Mouse (Mus musculus) neural tube, embryonic 11.5 days (tissue): ENCODE results near the gene Tlr6. TPM values are rescaled to one million over a fixed set of nuclear protein-coding genes. Genes with fewer than 3 reads are reported as not detected.

ENCODE experiments used
- ATAC-seq: fragments of 200-750 bp; cut with Nextera tagmentation; 2 replicates; pipeline ENCODE4 v1.8.0; 2017; ENCODE audit warnings: moderate number of reproducible peaks, mild to moderate bottlenecking, moderate TSS enrichment, moderate library complexity; ENCODE audit not compliant: insufficient read depth, low FRiP score, low TSS enrichment
- DNase-seq: peaks from one replicate; pipeline ENCODE4 v3.0.0-alpha.2; 2015; ENCODE audit warnings: low spot score
- H3K27ac ChIP-seq: fragments of 300-500 bp; sonication (generic); 2 replicates; pipeline ENCODE4 v1.5.1; 2014; ENCODE audit warnings: low read depth, mild to moderate bottlenecking, low read length
- H3K27me3 ChIP-seq: fragments of 300-500 bp; sonication (generic); 2 replicates; pipeline ENCODE4 v1.6.1; 2014; ENCODE audit warnings: mild to moderate bottlenecking, low read length, mixed read lengths; ENCODE audit not compliant: control insufficient read depth, insufficient read depth
- H3K36me3 ChIP-seq: fragments of 300-500 bp; sonication (generic); 2 replicates; pipeline ENCODE4 v1.6.1; 2014; ENCODE audit warnings: mild to moderate bottlenecking, low read length, moderate library complexity, mixed read lengths; ENCODE audit not compliant: control insufficient read depth, insufficient read depth
- H3K4me1 ChIP-seq: fragments of 300-500 bp; sonication (generic); 2 replicates; pipeline ENCODE4 v1.6.1; 2014; ENCODE audit warnings: low read length, mixed read lengths; ENCODE audit not compliant: control insufficient read depth, insufficient read depth
- H3K4me2 ChIP-seq: fragments of 300-500 bp; sonication (generic); 2 replicates; pipeline ENCODE4 v1.6.1; 2014; ENCODE audit warnings: low read depth, mild to moderate bottlenecking, moderate library complexity
- H3K4me3 ChIP-seq: fragments of 300-500 bp; sonication (generic); 2 replicates; pipeline ENCODE4 v1.5.1; 2014; ENCODE audit warnings: low read depth, low read length
- H3K9ac ChIP-seq: fragments of 300-500 bp; sonication (generic); 2 replicates; pipeline ENCODE4 v1.6.1; 2014; ENCODE audit warnings: mild to moderate bottlenecking, low read length
- H3K9me3 ChIP-seq: fragments of 300-500 bp; sonication (generic); 2 replicates; pipeline ENCODE4 v1.6.1; 2016; ENCODE audit warnings: low read length; ENCODE audit not compliant: control insufficient read depth
- WGBS: fragments of 180-500 bp; shearing (Covaris S2); extraction: QIAGEN DNeasy Blood & Tissue Kit; methylation state at CpG from one replicate; pipeline ENCODE4 v1.1.7; 2014; 5-methylcytosine and 5-hydroxymethylcytosine counted together
- microRNA counts: library from miRNA; unstranded; fragments of <30 nt; microRNA quantifications from one replicate; lab custom pipeline; 2015
- microRNA-seq: library from miRNA; unstranded; fragments of <30 nt; microRNA quantifications from one replicate; pipeline ENCODE4, GENCODE M21; 2016
- polyA plus RNA-seq: library from polyadenylated mRNA; unstranded; fragments of >200 nt; fragmentation: Nextera tagmentation; extraction: Ambion mirVana; gene quantifications from 2 replicates; pipeline ENCODE4 v1.2.1, GENCODE M21; 2014

Tlr6 gene
- polyA plus RNA-seq, 1 experiment from 2014 or later = 0.41 TPM

DNA sequence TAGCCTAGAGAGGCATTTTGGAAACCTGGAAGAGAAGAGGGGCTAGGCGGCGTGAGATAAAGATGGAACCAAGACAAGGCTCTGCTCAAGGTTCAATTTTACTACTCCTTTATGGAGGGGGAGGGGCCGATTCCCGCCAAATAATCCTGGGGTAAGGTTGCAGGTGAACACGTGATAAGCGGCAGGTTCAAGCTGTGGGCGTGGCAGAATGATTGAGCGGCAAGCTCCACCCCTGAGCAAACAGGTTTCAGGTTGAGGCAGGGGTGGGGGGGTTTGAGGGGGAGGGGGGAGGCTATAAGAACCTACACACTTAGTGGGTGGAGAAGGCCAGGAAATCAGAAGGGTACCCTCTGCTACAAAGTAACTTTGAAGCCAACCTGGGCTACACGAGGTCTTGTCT, 42.7 kb downstream of the Tlr6 start:
- no peak overlapping the region for H3K9ac ChIP-seq
- H3K4me3 ChIP-seq = no peak overlapping the region
- H3K4me1 ChIP-seq = no peaks in the 10 kb centered on the region
- 92% methylated on average over 9 of the region's 9 CpGs for WGBS
- no peaks in the 10 kb centered on the region for H3K9me3 ChIP-seq
- no peak overlapping the region for H3K4me2 ChIP-seq
- ATAC-seq (no peak), DNase-seq (no peak)
- H3K27ac ChIP-seq = no peak overlapping the region
- H3K27me3 ChIP-seq = no peaks in the 10 kb centered on the region
- H3K36me3 ChIP-seq = no peaks in the 10 kb centered on the region

DNA sequence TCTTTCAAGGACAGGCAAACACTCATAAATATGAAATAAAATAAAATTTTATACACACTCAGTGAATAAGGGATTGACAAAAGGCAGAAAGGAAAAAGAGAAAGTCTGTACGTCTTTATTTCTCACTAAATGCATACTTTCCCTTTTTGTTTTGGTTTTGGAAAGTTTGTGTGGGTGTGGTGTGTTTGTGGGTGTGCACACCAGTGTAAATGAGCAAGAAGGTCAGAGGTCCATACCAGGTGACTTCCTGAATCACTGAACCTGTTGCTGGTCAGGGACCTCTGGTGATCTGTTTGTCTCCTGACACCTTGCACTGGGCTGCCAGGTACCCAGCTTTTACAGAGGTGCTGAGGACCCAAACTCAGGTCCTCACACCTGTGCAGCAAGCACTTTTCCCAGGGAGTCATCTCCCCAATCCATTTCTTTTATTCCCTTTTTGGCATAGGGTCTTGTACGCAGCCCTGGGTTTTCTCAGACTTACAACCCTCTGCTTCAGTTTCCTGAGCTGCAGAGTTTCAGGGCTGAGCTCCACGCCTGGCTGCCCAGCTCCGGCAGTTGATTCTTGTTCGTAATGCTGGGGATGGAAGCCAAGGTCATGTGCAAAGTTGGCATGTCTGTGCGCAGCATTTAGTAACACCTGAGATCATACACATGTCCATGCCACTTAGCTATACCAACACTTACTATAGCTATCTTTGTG, 51.2 kb downstream of the Tlr6 start:
- no peak for ATAC-seq
- Histone ChIP-seq H3K9me3 (no peaks in the 10 kb centered on the region), H3K27ac (no peak overlapping the region), H3K4me1 (no peaks in the 10 kb centered on the region), H3K36me3 (no peaks in the 10 kb centered on the region), H3K27me3 (no peaks in the 10 kb centered on the region), H3K9ac (no peak overlapping the region), H3K4me3 (no peak overlapping the region), H3K4me2 (no peak overlapping the region)
- WGBS = 88% methylated on average over 6 of the region's 6 CpGs
- no peak for DNase-seq

DNA sequence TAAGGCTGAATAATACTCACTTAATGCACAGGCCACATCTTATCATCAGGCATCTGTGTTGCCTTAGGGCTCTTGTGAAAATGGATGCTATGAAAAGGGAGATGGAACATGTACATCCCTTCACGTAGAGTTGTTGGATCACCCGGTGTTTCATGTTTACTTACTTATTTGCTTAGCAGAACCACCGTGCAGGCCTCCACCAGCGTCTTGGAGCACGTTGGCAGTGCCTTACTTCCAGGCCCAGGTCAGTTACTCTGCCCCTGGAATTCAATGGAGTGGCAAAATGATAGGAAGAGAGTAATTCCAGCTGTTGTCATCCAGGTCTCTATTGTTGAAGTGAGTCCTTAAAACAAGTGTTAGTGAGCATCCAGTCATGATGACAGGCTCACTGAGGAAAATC, 52.0 kb downstream of the Tlr6 start:
- DNase-seq = no peak
- no peak for ATAC-seq
- WGBS = 93% methylated on average over 5 of the region's 5 CpGs
- no peak overlapping the region for H3K4me3 ChIP-seq
- no peaks in the 10 kb centered on the region for H3K4me1 ChIP-seq
- H3K27me3 ChIP-seq = no peaks in the 10 kb centered on the region
- no peak overlapping the region for H3K27ac ChIP-seq
- no peak overlapping the region for H3K9ac ChIP-seq
- no peaks in the 10 kb centered on the region for H3K36me3 ChIP-seq
- H3K4me2 ChIP-seq = no peak overlapping the region
- H3K9me3 ChIP-seq = no peaks in the 10 kb centered on the region

DNA sequence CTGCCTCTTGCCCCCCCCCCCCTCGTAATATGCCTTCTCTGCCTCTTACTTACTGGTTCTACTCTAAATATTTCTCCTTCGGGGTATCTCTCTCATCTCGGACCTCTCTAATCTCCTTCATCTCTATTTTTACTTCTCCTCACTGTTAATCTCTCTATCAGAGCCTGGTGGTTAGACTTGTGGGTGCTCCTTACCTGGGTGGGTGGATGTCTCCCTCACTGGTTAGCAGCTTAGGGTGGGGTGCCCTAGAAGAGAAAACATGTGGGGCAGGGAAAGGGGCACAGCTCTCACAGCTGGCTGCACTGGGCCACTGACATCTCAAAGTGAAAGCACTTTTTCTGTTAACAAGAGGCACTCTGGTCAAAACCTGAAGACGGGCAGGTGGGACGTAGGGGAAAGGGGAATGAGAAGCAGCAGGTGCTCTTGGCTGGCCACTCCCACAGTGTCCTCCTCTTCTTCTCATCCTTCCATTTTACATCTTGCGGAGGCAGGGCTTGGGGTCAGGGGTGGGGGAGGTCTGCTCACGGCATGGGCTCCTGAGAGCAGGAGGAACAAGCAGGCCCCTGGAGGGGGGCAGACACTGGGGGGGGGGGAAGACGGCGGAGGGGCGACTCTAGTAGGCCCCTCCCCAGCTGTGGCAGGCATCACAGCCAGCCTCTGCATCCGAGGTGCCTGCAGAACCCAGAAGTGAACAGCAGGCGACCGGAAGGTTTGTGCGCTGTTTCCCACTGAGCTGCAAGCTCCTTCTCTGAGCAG, 54.2 kb downstream of the Tlr6 start:
- WGBS = 68% methylated on average over 14 of the region's 14 CpGs
- H3K9ac ChIP-seq = no peak overlapping the region
- H3K27ac ChIP-seq = no peak overlapping the region
- DNase-seq (no peak), ATAC-seq (no peak)
- H3K27me3 ChIP-seq = no peaks in the 10 kb centered on the region
- H3K4me1 ChIP-seq = no peaks in the 10 kb centered on the region
- H3K4me3 ChIP-seq = no peak overlapping the region
- H3K36me3 ChIP-seq = no peaks in the 10 kb centered on the region
- H3K9me3 ChIP-seq = no peaks in the 10 kb centered on the region
- no peak overlapping the region for H3K4me2 ChIP-seq

MicroRNAs encoded within 50 kb of the gene (microRNA counts, 519-probe panel; counts per million panel counts)
- microRNA mmu-miR-574-3p (lab: Ali Mortazavi, UCI) (2,003 counts per million, percentile 59 among the panel's probes with 10 or more counts), microRNA mmu-miR-574-5p (lab: Ali Mortazavi, UCI) (171 counts per million, percentile 57 among the panel's probes with 10 or more counts)

Small RNA genes lying within 50 kb of the gene (microRNA-seq; reads per million reads assigned to microRNA genes)
- gene Mir574 = 34.6 reads per million, percentile 35 among the genes with 10 or more reads in this experiment

Other genes starting within 250 kb of the Tlr6 start
- gene Klf3, start 156.7 kb downstream of the Tlr6 start, polyA plus RNA-seq = 34.1 and 36.1 TPM in 2 replicates
- 0.50 and 0.88 TPM in 2 replicates for gene Tlr1, start 26.5 kb downstream of the Tlr6 start, polyA plus RNA-seq
- 13.6 and 16.7 TPM in 2 replicates for gene Fam114a1, start 10.0 kb upstream of the Tlr6 start, polyA plus RNA-seq
- 0.21 and 0.32 TPM in 2 replicates for gene Tmem156, start 132.0 kb upstream of the Tlr6 start, polyA plus RNA-seq
- 24.6 and 26.9 TPM in 2 replicates for gene Klhl5, start 147.4 kb upstream of the Tlr6 start, polyA plus RNA-seq
- gene Wdr19, start 239.6 kb upstream of the Tlr6 start, polyA plus RNA-seq = 13.8 and 15.6 TPM in 2 replicates